Mouse (Mus musculus) B cell, adult 62 days (primary cell): ENCODE data around the gene Ifnlr1. TPM values are rescaled to one million over a fixed set of nuclear protein-coding genes. Genes with fewer than 3 reads are reported as not detected.

Experiments
- total RNA-seq: library from RNA; stranded (reverse); gene quantifications from 4 replicates; pipeline ENCODE4 v1.2.4, GENCODE M21; 2023

The Ifnlr1 gene
- total RNA-seq = 0.36 to 0.86 TPM (median 0.52 TPM) in 4 replicates

GRCm38 (mm10) chr4:135685906-135686567 is at the start of gene Ifnlr1:
Ifnlr1 (plus strand) TSS chr4:135686287.

GRCm38 (mm10) chr4:135727817-135728216 is 41.7 kb downstream of the Ifnlr1 start, which contains the start of gene Il22ra1:
Il22ra1 (plus strand) TSS chr4:135728172.

Other genes with a start within 250 kb of the Ifnlr1 start
- gene Stpg1, start 191.5 kb upstream of the Ifnlr1 start, total RNA-seq = 0.24 TPM in 1 of 4 replicates, not detected in the others
- gene Nipal3, start 191.2 kb upstream of the Ifnlr1 start, total RNA-seq = 54.7 to 76.3 TPM (median 65.7 TPM) in 4 replicates
- not detected in 4 replicates for gene Grhl3, start 112.7 kb upstream of the Ifnlr1 start, total RNA-seq
- gene Il22ra1, start 41.9 kb downstream of the Ifnlr1 start, total RNA-seq = not detected in 4 replicates
- not detected in 4 replicates for gene Myom3, start 73.4 kb downstream of the Ifnlr1 start, total RNA-seq
- 197 to 207 TPM (median 201 TPM) in 4 replicates for gene Srsf10, start 169.5 kb downstream of the Ifnlr1 start, total RNA-seq
- 128 to 142 TPM (median 134 TPM) in 4 replicates for gene Pnrc2, start 187.6 kb downstream of the Ifnlr1 start, total RNA-seq
- gene Cnr2, start 209.1 kb downstream of the Ifnlr1 start, total RNA-seq = 212 to 230 TPM (median 216 TPM) in 4 replicates
- 144 to 193 TPM (median 168 TPM) in 4 replicates for gene Fuca1, start 234.4 kb downstream of the Ifnlr1 start, total RNA-seq